In the genomic region with DNA sequence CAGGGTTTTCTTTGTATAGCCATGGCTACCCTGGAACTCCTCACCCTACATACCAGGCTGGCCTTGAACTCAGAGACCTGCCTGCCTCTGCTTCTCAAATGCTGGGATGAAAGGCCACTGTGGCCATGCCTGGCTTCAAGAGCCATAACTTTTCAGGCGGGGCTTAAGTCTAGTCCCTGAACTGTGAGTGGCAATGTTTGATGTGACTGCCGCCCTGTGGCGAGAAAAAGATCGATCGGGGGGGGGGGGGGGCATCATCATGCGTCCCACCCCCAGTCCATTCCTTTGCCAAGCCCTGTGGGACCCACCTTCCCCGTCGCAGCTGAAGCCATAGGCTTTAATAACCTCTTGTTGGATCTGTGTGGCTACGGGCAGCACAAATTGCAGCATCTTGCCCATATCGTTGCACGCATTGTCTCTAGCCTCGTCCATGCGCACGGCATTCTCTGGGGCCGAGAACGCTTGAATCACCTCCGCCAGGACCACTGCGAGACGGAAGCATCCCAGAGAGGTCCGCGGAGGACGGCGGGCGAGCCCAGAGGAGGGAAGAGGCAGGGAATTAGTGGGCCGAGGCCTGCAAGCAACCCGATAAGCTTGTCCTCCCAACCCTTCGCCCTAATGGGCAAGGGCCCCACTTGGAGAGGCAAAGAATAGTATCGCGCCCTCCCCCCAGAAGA, we compare ENCODE assay signal across 8 mouse cellular contexts. TPM values are rescaled to one million over a fixed set of nuclear protein-coding genes. Genes with fewer than 3 reads are reported as not detected.
DNase-seq lines count a peak whose midpoint lies in the region; ATAC-seq and TF ChIP-seq lines count a peak whose summit lies in the region.

No protein-coding gene starts in this region.

- no peak for TF ChIP-seq EP300 in heart, postnatal 0 days (IDR thresholded peaks at IDR 0.05; ENCODE audit: low read depth)

- no peaks in the 10 kb centered on the region for H3K27me3 ChIP-seq in heart, postnatal 0 days (ENCODE audit: control insufficient read depth, insufficient read depth, low read length)
- H3K27me3 ChIP-seq in limb, embryonic 13.5 days, result no peaks in the 10 kb centered on the region
- H3K27me3 ChIP-seq in midbrain, embryonic 15.5 days (replicated peaks), result no peaks in the 10 kb centered on the region

- peak overlapping the region; percentile 98 for H3K27ac ChIP-seq in heart, postnatal 0 days (ENCODE audit: low read depth)
- peak overlapping the region; percentile 99 for H3K27ac ChIP-seq in limb, embryonic 13.5 days
- peak overlapping the region; percentile 98 for H3K27ac ChIP-seq in midbrain, embryonic 15.5 days

- H3K9me3 ChIP-seq in heart, postnatal 0 days (replicated peaks; ENCODE audit: control insufficient read depth, low read length), result no peaks in the 10 kb centered on the region
- H3K9me3 ChIP-seq in limb, embryonic 13.5 days, result no peaks in the 10 kb centered on the region
- H3K9me3 ChIP-seq in midbrain, embryonic 15.5 days, result no peaks in the 10 kb centered on the region

- H3K4me2 ChIP-seq in heart, postnatal 0 days (ENCODE audit: low read depth, low read length), result peak overlapping the region; percentile 84
- peak overlapping the region; percentile 71 for H3K4me2 ChIP-seq in limb, embryonic 13.5 days (replicated peaks)
- peak overlapping the region; percentile 63 for H3K4me2 ChIP-seq in midbrain, embryonic 15.5 days

- ATAC-seq in heart, postnatal 0 days (ENCODE audit: insufficient read depth, low read depth), result peak; percentile 37
- peak; percentile 3 for ATAC-seq in limb, embryonic 13.5 days (ENCODE audit: low FRiP score, low read depth)
- ATAC-seq in midbrain, embryonic 15.5 days (replicated peaks), result peak; percentile 15

- peak overlapping the region; percentile 74 for H3K9ac ChIP-seq in heart, postnatal 0 days (replicated peaks; ENCODE audit: low read depth, low read length)
- H3K9ac ChIP-seq in limb, embryonic 13.5 days, result peak overlapping the region; percentile 87
- peak overlapping the region; percentile 69 for H3K9ac ChIP-seq in midbrain, embryonic 15.5 days

- peaks cover 5% of the 10 kb centered on the region; the same call in 1 of the 2 replicates for H3K4me1 ChIP-seq in heart, postnatal 0 days (ENCODE audit: control insufficient read depth, insufficient read depth)
- H3K4me1 ChIP-seq in limb, embryonic 13.5 days, result peaks cover 36% of the 10 kb centered on the region
- peaks cover 39% of the 10 kb centered on the region for H3K4me1 ChIP-seq in midbrain, embryonic 15.5 days

- peak; percentile 63 for DNase-seq in kidney, adult 11 months
- DNase-seq in kidney, postnatal 4 days, result no peak
- peak; percentile 78 for DNase-seq in ES-CJ7 (ENCODE audit: low read depth, low spot score)
- DNase-seq in cerebellum, postnatal 10 days, result peak; percentile 70 to 81
- DNase-seq in heart, postnatal 0 days (ENCODE audit: low spot score), result peak; percentile 67
- DNase-seq in ovary, postnatal 10 days (ENCODE audit: low spot score), result no peak

- H3K4me3 ChIP-seq in heart, postnatal 0 days (ENCODE audit: low read depth, low read length), result peak overlapping the region; percentile 64
- H3K4me3 ChIP-seq in limb, embryonic 13.5 days, result peak overlapping the region; percentile 74
- H3K4me3 ChIP-seq in midbrain, embryonic 15.5 days, result peak overlapping the region; percentile 55

- H3K36me3 ChIP-seq in heart, postnatal 0 days (replicated peaks; ENCODE audit: control insufficient read depth, insufficient read depth, low read length), result peaks cover 16% of the 10 kb centered on the region
- H3K36me3 ChIP-seq in limb, embryonic 13.5 days, result peaks cover 40% of the 10 kb centered on the region
- H3K36me3 ChIP-seq in midbrain, embryonic 15.5 days (replicated peaks), result peaks cover 24% of the 10 kb centered on the region

- TF ChIP-seq CTCF in heart, postnatal 0 days (IDR thresholded peaks at IDR 0.05; ENCODE audit: low read depth), result peak; percentile 56

- WGBS in heart, postnatal 0 days, result under 1% methylated on average over 29 of the region's 29 CpGs
- WGBS in limb, embryonic 13.5 days, result 1% methylated on average over 29 of the region's 29 CpGs
- WGBS in midbrain, embryonic 15.5 days, result under 1% methylated on average over 29 of the region's 29 CpGs

RNA-seq across cellular contexts. Expression of gene Grcc10, which starts 0.8 kb away (rescaled TPM):
- total RNA-seq in heart, postnatal 0 days (2014; rRNA removed; ENCODE audit: low replicate concordance), result 119 and 153 TPM in 2 replicates
- 492 and 535 TPM in 2 replicates for polyA plus RNA-seq in heart, postnatal 0 days (2015; fragmentation: Nextera tagmentation; extraction: Ambion mirVana)
- polyA plus RNA-seq in limb, embryonic 13.5 days (2015; fragmentation: Nextera tagmentation; extraction: Ambion mirVana), result 480 and 513 TPM in 2 replicates
- polyA plus RNA-seq in midbrain, embryonic 15.5 days (2015; fragmentation: Nextera tagmentation; extraction: Ambion mirVana), result 668 and 674 TPM in 2 replicates

RNA-seq across cellular contexts. Expression of gene Ptpn6, which starts 1.8 kb away (rescaled TPM):
- total RNA-seq in heart, postnatal 0 days (2014; rRNA removed; ENCODE audit: low replicate concordance), result 2.4 and 6.3 TPM in 2 replicates
- polyA plus RNA-seq in heart, postnatal 0 days (2015; fragmentation: Nextera tagmentation; extraction: Ambion mirVana), result 4.3 and 4.5 TPM in 2 replicates
- 9.0 and 10.9 TPM in 2 replicates for polyA plus RNA-seq in limb, embryonic 13.5 days (2015; fragmentation: Nextera tagmentation; extraction: Ambion mirVana)
- 3.9 and 5.6 TPM in 2 replicates for polyA plus RNA-seq in midbrain, embryonic 15.5 days (2015; fragmentation: Nextera tagmentation; extraction: Ambion mirVana)

RNA-seq across cellular contexts. Expression of gene Gm45234, which starts 15.5 kb away (rescaled TPM):
- total RNA-seq in heart, postnatal 0 days (2014; rRNA removed; ENCODE audit: low replicate concordance), result not detected in 2 replicates
- not detected in 2 replicates for polyA plus RNA-seq in heart, postnatal 0 days (2015; fragmentation: Nextera tagmentation; extraction: Ambion mirVana)
- 0.11 TPM in 1 of 2 replicates, not detected in the other for polyA plus RNA-seq in limb, embryonic 13.5 days (2015; fragmentation: Nextera tagmentation; extraction: Ambion mirVana)
- not detected in 2 replicates for polyA plus RNA-seq in midbrain, embryonic 15.5 days (2015; fragmentation: Nextera tagmentation; extraction: Ambion mirVana)

RNA-seq across cellular contexts. Expression of gene Atn1, which starts 16.0 kb away (rescaled TPM):
- 7.8 and 8.5 TPM in 2 replicates for total RNA-seq in heart, postnatal 0 days (2014; rRNA removed; ENCODE audit: low replicate concordance)
- polyA plus RNA-seq in heart, postnatal 0 days (2015; fragmentation: Nextera tagmentation; extraction: Ambion mirVana), result 5.4 and 6.0 TPM in 2 replicates
- polyA plus RNA-seq in limb, embryonic 13.5 days (2015; fragmentation: Nextera tagmentation; extraction: Ambion mirVana), result 19.6 and 20.0 TPM in 2 replicates
- polyA plus RNA-seq in midbrain, embryonic 15.5 days (2015; fragmentation: Nextera tagmentation; extraction: Ambion mirVana), result 32.7 and 34.3 TPM in 2 replicates

RNA-seq across cellular contexts. Expression of gene Phb2, which starts 28.2 kb away (rescaled TPM):
- 407 and 409 TPM in 2 replicates for total RNA-seq in heart, postnatal 0 days (2014; rRNA removed; ENCODE audit: low replicate concordance)
- 423 and 432 TPM in 2 replicates for polyA plus RNA-seq in heart, postnatal 0 days (2015; fragmentation: Nextera tagmentation; extraction: Ambion mirVana)
- polyA plus RNA-seq in limb, embryonic 13.5 days (2015; fragmentation: Nextera tagmentation; extraction: Ambion mirVana), result 324 and 325 TPM in 2 replicates
- 254 and 256 TPM in 2 replicates for polyA plus RNA-seq in midbrain, embryonic 15.5 days (2015; fragmentation: Nextera tagmentation; extraction: Ambion mirVana)

Comparison
In these comparisons a context has a peak if more than half of its experiments do, and no peak if none do; other contexts are left out.
1. DNase-seq: peak in kidney, adult 11 months (single experiment), ES-CJ7 (single experiment), cerebellum, postnatal 10 days (2 of 2) and heart, postnatal 0 days (single experiment); none in kidney, postnatal 4 days (0 of 2) and ovary, postnatal 10 days (single experiment).
2. Peak in every context shown above with its lines, with median percentiles within 50 percentile points of each other: ATAC-seq, H3K27ac ChIP-seq, H3K4me2 ChIP-seq, H3K4me3 ChIP-seq and H3K9ac ChIP-seq.